Comparison of ENCODE assay signal across 8 mouse cellular contexts in genomic region chr16:4963797-4964709, GRCm38 (mm10). TPM values are rescaled to one million over a fixed set of nuclear protein-coding genes. Genes with fewer than 3 reads are reported as not detected.
DNase-seq lines count a peak whose midpoint lies in the region; ATAC-seq and TF ChIP-seq lines count a peak whose summit lies in the region.

Gene Anks3, minus strand, starts transcription at chr16:4964205.

- peak within 1 kb of the TSS; percentile 88 for H3K9ac ChIP-seq in heart, embryonic 11.5 days (ENCODE audit: low read depth, low read length)
- peak within 1 kb of the TSS; percentile 79 for H3K9ac ChIP-seq in kidney, embryonic 16.5 days (replicated peaks; ENCODE audit: low read length)
- peak within 1 kb of the TSS; percentile 85 for H3K9ac ChIP-seq in liver, adult 2 months (ENCODE audit: low read depth, low read length)

- peak within 1 kb of the TSS; percentile 37 for H3ac ChIP-seq in myocyte (ENCODE audit: control insufficient read depth, insufficient read length)

- peak; percentile 96 for DNase-seq in B cell, adult 2 months
- peak; percentile 99 for DNase-seq in brain, adult 2 months (ENCODE audit: low read depth, low spot score)
- DNase-seq in liver, adult 2 months (ENCODE audit: extremely low read depth, low read depth, low spot score): peak; percentile 93
- DNase-seq in splenic B cell, adult 2 months (ENCODE audit: low read depth, low spot score): peak; percentile 93

- peaks cover 3% of the 10 kb centered on the region; the same call in 1 of the 2 replicates for H3K36me3 ChIP-seq in heart, embryonic 11.5 days (ENCODE audit: control insufficient read depth, insufficient read depth, low read length)
- H3K36me3 ChIP-seq in kidney, embryonic 16.5 days (ENCODE audit: insufficient read depth, low read length): no peaks in the 10 kb centered on the region; the same call in 1 of the 2 replicates
- no peaks in the 10 kb centered on the region for H3K36me3 ChIP-seq in liver, adult 2 months (ENCODE audit: control insufficient read depth, insufficient read depth, low read length)
- no peaks in the 10 kb centered on the region for H3K36me3 ChIP-seq in myocyte (ENCODE audit: control insufficient read depth, insufficient read depth)
- no peaks in the 10 kb centered on the region for H3K36me3 ChIP-seq in splenic B cell, adult 2 months (ENCODE audit: control insufficient read depth, insufficient read depth, low read length, poor library complexity, severe bottlenecking)

- peak within 1 kb of the TSS; percentile 74 for H3K27ac ChIP-seq in heart, embryonic 11.5 days (ENCODE audit: low read depth, low read length)
- H3K27ac ChIP-seq in kidney, embryonic 16.5 days (ENCODE audit: low read length): peak within 1 kb of the TSS; percentile 78
- H3K27ac ChIP-seq in liver, adult 2 months (replicated peaks; ENCODE audit: insufficient read depth, low read depth, low read length): peak within 1 kb of the TSS; percentile 37

- no peaks in the 10 kb centered on the region for H3K27me3 ChIP-seq in heart, embryonic 11.5 days (ENCODE audit: control insufficient read depth, insufficient read depth, low read length)
- H3K27me3 ChIP-seq in kidney, embryonic 16.5 days (ENCODE audit: insufficient read depth, low read length): no peaks in the 10 kb centered on the region
- H3K27me3 ChIP-seq in liver, adult 2 months (ENCODE audit: control insufficient read depth, insufficient read depth, low read length): no peaks in the 10 kb centered on the region
- no peaks in the 10 kb centered on the region for H3K27me3 ChIP-seq in myocyte (ENCODE audit: control insufficient read depth, insufficient read depth, insufficient read length)
- no peaks in the 10 kb centered on the region for H3K27me3 ChIP-seq in splenic B cell, adult 2 months (ENCODE audit: control insufficient read depth, insufficient read depth, low read length, poor library complexity, severe bottlenecking)

- TF ChIP-seq CTCF in liver, adult 2 months (IDR thresholded peaks at IDR 0.05; ENCODE audit: low read depth, low read length): no peak

- peaks cover 17% of the 10 kb centered on the region for H3K79me2 ChIP-seq in liver, adult 2 months (ENCODE audit: control insufficient read depth, insufficient read depth, low read length)
- peaks cover 34% of the 10 kb centered on the region for H3K79me2 ChIP-seq in myocyte (ENCODE audit: control insufficient read depth, insufficient read depth)

- under 1% methylated on average over 67 of the region's 76 CpGs for WGBS in heart, embryonic 11.5 days (ENCODE audit: insufficient replicate concordance)
- under 1% methylated on average over 72 of the region's 76 CpGs for WGBS in kidney, embryonic 16.5 days
- WGBS in liver, adult 2 months: under 1% methylated on average over 72 of the region's 76 CpGs

- H3K9me3 ChIP-seq in heart, embryonic 11.5 days (replicated peaks; ENCODE audit: control insufficient read depth, low read length): no peaks in the 10 kb centered on the region
- H3K9me3 ChIP-seq in kidney, embryonic 16.5 days (ENCODE audit: low read length): no peaks in the 10 kb centered on the region

- ATAC-seq in erythroblast, adult 5-6 weeks (replicated peaks; ENCODE audit: low FRiP score, poor library complexity, severe bottlenecking): peak; percentile 95
- ATAC-seq in heart, embryonic 11.5 days (replicated peaks; ENCODE audit: insufficient number of reproducible peaks, low FRiP score, low TSS enrichment): peak; percentile 98
- peak; percentile 98 for ATAC-seq in kidney, embryonic 16.5 days (ENCODE audit: low FRiP score, low TSS enrichment)

- peak; percentile 66; the same call in 1 of the 2 replicates for TF ChIP-seq POLR2A in liver, adult 2 months (IDR thresholded peaks at IDR 0.05; ENCODE audit: extremely low read depth, insufficient read depth, low read length)
- peak; percentile 82 for TF ChIP-seq POLR2A in myocyte (IDR thresholded peaks at IDR 0.05; ENCODE audit: insufficient read length, low read depth)

- peak within 1 kb of the TSS; percentile 93 for H3K4me2 ChIP-seq in heart, embryonic 11.5 days
- H3K4me2 ChIP-seq in kidney, embryonic 16.5 days (replicated peaks; ENCODE audit: low read depth, low read length): peak within 1 kb of the TSS; percentile 86
- peak within 1 kb of the TSS; percentile 97 for H3K4me2 ChIP-seq in myocyte (ENCODE audit: low read depth)

- peaks cover 6% of the 10 kb centered on the region for H3K4me1 ChIP-seq in heart, embryonic 11.5 days (ENCODE audit: control insufficient read depth, insufficient read depth, low read length)
- H3K4me1 ChIP-seq in kidney, embryonic 16.5 days (ENCODE audit: insufficient read depth, low read length): peaks cover 20% of the 10 kb centered on the region
- peaks cover 9% of the 10 kb centered on the region; the same call in 1 of the 2 replicates for H3K4me1 ChIP-seq in liver, adult 2 months (ENCODE audit: control insufficient read depth, insufficient read depth, low read length)

- peak within 1 kb of the TSS; percentile 96 for H3K4me3 ChIP-seq in heart, embryonic 11.5 days (ENCODE audit: low read depth, low read length)
- H3K4me3 ChIP-seq in kidney, embryonic 16.5 days (ENCODE audit: low read length): peak within 1 kb of the TSS; percentile 75
- peak within 1 kb of the TSS; percentile 80 for H3K4me3 ChIP-seq in liver, adult 2 months (ENCODE audit: insufficient read depth, low read depth, low read length)
- H3K4me3 ChIP-seq in myocyte: peak within 1 kb of the TSS; percentile 39

TF ChIP-seq in myocyte, 11 proteins besides CTCF, POLR2A, EP300 and RAD21:
- no peak for TF ChIP-seq TCF12 (IDR thresholded peaks at IDR 0.05; ENCODE audit: insufficient read depth, poor library complexity, severe bottlenecking)
- TF ChIP-seq REST (IDR thresholded peaks at IDR 0.05; ENCODE audit: insufficient read depth, insufficient read length): no peak
- no peak for TF ChIP-seq TCF3 (IDR thresholded peaks at IDR 0.05; ENCODE audit: insufficient read length, low read depth)
- no peak for TF ChIP-seq MYOD1 (IDR thresholded peaks at IDR 0.05; ENCODE audit: control insufficient read depth in 1 of 3, insufficient read length in 2 of 3, low read depth in 2 of 3)
- peak; percentile 57 for TF ChIP-seq POLR2AphosphoS2 (IDR thresholded peaks at IDR 0.05; ENCODE audit: insufficient read length, low read depth)
- TF ChIP-seq MYOG (IDR thresholded peaks at IDR 0.05; ENCODE audit: control insufficient read depth in 1 of 3, insufficient read depth in 1 of 3, insufficient read length in 2 of 3, low read depth in 2 of 3): peak in 1 of 3 experiments; percentile 60
- no peak for TF ChIP-seq MAX (IDR thresholded peaks at IDR 0.05; ENCODE audit: low read depth)
- no peak for TF ChIP-seq E2F4 (IDR thresholded peaks at IDR 0.05; ENCODE audit: insufficient read depth)
- TF ChIP-seq USF1 (IDR thresholded peaks at IDR 0.05; ENCODE audit: low read depth): no peak
- peak; percentile 62 for TF ChIP-seq SRF (IDR thresholded peaks at IDR 0.05; ENCODE audit: control insufficient read depth, insufficient read length, low read depth)
- TF ChIP-seq CEBPB (IDR thresholded peaks at IDR 0.05; ENCODE audit: insufficient read depth, poor library complexity, severe bottlenecking): no peak

RNA-seq across cellular contexts. Expression of gene Anks3, which starts in this region (rescaled TPM):
- total RNA-seq in erythroblast, adult 5-6 weeks (2015; ENCODE audit: low replicate concordance): 14.4 and 17.3 TPM in 2 replicates
- total RNA-seq in erythroblast, adult 5-6 weeks (2017; ENCODE audit: low replicate concordance): 16.4 and 25.0 TPM in 2 replicates
- polyA plus RNA-seq in heart, embryonic 11.5 days (2014; fragmentation: Nextera tagmentation; extraction: Ambion mirVana): 28.7 and 31.8 TPM in 2 replicates
- 76.8 and 81.3 TPM in 2 replicates for polyA plus RNA-seq in kidney, embryonic 16.5 days (2015; fragmentation: Nextera tagmentation; extraction: Ambion mirVana)
- total RNA-seq in liver, adult 2 months (2014; rRNA removed): 11.3 and 14.2 TPM in 2 replicates
- polyA plus RNA-seq in liver, adult 2 months (2012; rRNA removed): 16.8 and 22.3 TPM in 2 replicates
- polyA plus RNA-seq in myocyte (2012; fragmentation: generic; extraction: Trizol): 25.2 TPM

Comparison
In these comparisons a context has a peak if more than half of its experiments do, and no peak if none do; other contexts are left out.
1. Peak in every context shown above with its lines: DNase-seq, ATAC-seq, H3K4me3 ChIP-seq and H3K27ac ChIP-seq.
2. H3K4me3 ChIP-seq: peak in every context shown above with its lines; median percentile 96 in heart, embryonic 11.5 days; 80 in liver, adult 2 months; 75 in kidney, embryonic 16.5 days; 39 in myocyte.